Mouse (Mus musculus) midbrain, postnatal 0 days (tissue): ENCODE measurements around the gene Mtmr3. TPM values are rescaled to one million over a fixed set of nuclear protein-coding genes. Genes with fewer than 3 reads are reported as not detected.

ENCODE experiments used
- ATAC-seq: fragments of 200-750 bp; cut with Nextera tagmentation; 2 replicates; pipeline ENCODE4 v1.8.0; 2017; ENCODE audit warnings: moderate number of reproducible peaks, mild to moderate bottlenecking, moderate TSS enrichment, moderate library complexity; ENCODE audit not compliant: low FRiP score
- DNase-seq: peaks from one replicate; pipeline ENCODE4 v3.0.0-alpha.2; 2015; ENCODE audit warnings: low spot score
- H3K27ac ChIP-seq: fragments of 300-500 bp; sonication (generic); 2 replicates; pipeline ENCODE4 v1.5.1; 2014; ENCODE audit warnings: low read depth, mild to moderate bottlenecking, low read length, mixed read lengths
- H3K27me3 ChIP-seq: fragments of 300-500 bp; sonication (generic); 2 replicates; pipeline ENCODE4 v1.6.1; 2014; ENCODE audit warnings: low read length, control low read depth, mixed read lengths; ENCODE audit not compliant: insufficient read depth
- H3K36me3 ChIP-seq: fragments of 300-500 bp; sonication (generic); 2 replicates; pipeline ENCODE4 v1.6.1; 2014; ENCODE audit warnings: low read length, control low read depth, mixed read lengths; ENCODE audit not compliant: insufficient read depth
- H3K4me1 ChIP-seq: fragments of 300-500 bp; sonication (generic); 2 replicates; pipeline ENCODE4 v1.6.1; 2014; ENCODE audit warnings: mild to moderate bottlenecking, control low read depth, antibody characterized with exemption, low read length, mixed read lengths; ENCODE audit not compliant: insufficient read depth
- H3K4me2 ChIP-seq: fragments of 300-500 bp; sonication (generic); 2 replicates; pipeline ENCODE4 v1.6.1; 2014; ENCODE audit warnings: low read depth, mild to moderate bottlenecking, low read length, mixed read lengths; ENCODE audit not compliant: poor library complexity, severe bottlenecking
- H3K4me3 ChIP-seq: fragments of 300-500 bp; sonication (generic); 2 replicates; pipeline ENCODE4 v1.5.1; 2014; ENCODE audit warnings: low read depth, mild to moderate bottlenecking, low read length, moderate library complexity
- H3K9ac ChIP-seq: fragments of 300-500 bp; sonication (generic); replicated peaks from 2 replicates; pipeline ENCODE4 v1.6.1; 2014; ENCODE audit warnings: mild to moderate bottlenecking, low read length, moderate library complexity, mixed read lengths; ENCODE audit not compliant: poor library complexity, severe bottlenecking
- H3K9me3 ChIP-seq: fragments of 300-500 bp; sonication (generic); 2 replicates; pipeline ENCODE4 v1.6.1; 2016; ENCODE audit warnings: low read length, control low read depth
- CTCF ChIP-seq: IDR thresholded peaks from 2 replicates; pipeline ENCODE4 v1.5.1; 2016; ENCODE audit warnings: antibody characterized with exemption, mild to moderate bottlenecking
- WGBS: fragments of 180-500 bp; shearing (Covaris S2); extraction: QIAGEN DNeasy Blood & Tissue Kit; methylation state at CpG from one replicate; pipeline ENCODE4 v1.1.7; 2014; 5-methylcytosine and 5-hydroxymethylcytosine counted together
- polyA plus RNA-seq: library from polyadenylated mRNA; unstranded; fragments of >200 nt; fragmentation: Nextera tagmentation; extraction: Ambion mirVana; gene quantifications from 2 replicates; pipeline ENCODE4 v1.2.1, GENCODE M21; 2015
- total RNA-seq: library from RNA; depleted of rRNA; stranded (reverse); fragments of >200 nt; gene quantifications from 2 replicates; pipeline ENCODE4 v1.2.3, GENCODE M21; 2014

The Mtmr3 gene
- total and polyA plus RNA-seq, 2 experiments from 2014 or later, result 28.5 to 93.5 TPM

GRCm38 (mm10) chr11:4464616-4465015, 130.0 kb downstream of the Mtmr3 start:
- no peaks in the 10 kb centered on the region for H3K27me3 ChIP-seq
- 94% methylated on average over 4 of the region's 4 CpGs for WGBS
- H3K4me2 ChIP-seq, result no peak overlapping the region
- ATAC-seq (no peak), DNase-seq (no peak)
- no peaks in the 10 kb centered on the region for H3K4me1 ChIP-seq
- no peaks in the 10 kb centered on the region for H3K36me3 ChIP-seq
- no peak overlapping the region for H3K9ac ChIP-seq
- no peak overlapping the region for H3K27ac ChIP-seq
- no peak overlapping the region for H3K4me3 ChIP-seq
- no peak for TF ChIP-seq CTCF
- no peaks in the 10 kb centered on the region for H3K9me3 ChIP-seq

- no peaks in the 10 kb centered on the region for H3K36me3 ChIP-seq
- no peaks in the 10 kb centered on the region for H3K4me1 ChIP-seq
- no peaks in the 10 kb centered on the region for H3K9me3 ChIP-seq
- no peaks in the 10 kb centered on the region for H3K27me3 ChIP-seq
- 65% methylated on average over 1 of the region's 1 CpGs for WGBS
- no peak overlapping the region for H3K4me3 ChIP-seq
- no peak for TF ChIP-seq CTCF
- no peak overlapping the region for H3K9ac ChIP-seq
- no peak overlapping the region for H3K4me2 ChIP-seq
- no peak for DNase-seq
- ATAC-seq, result no peak
- H3K27ac ChIP-seq, result no peak overlapping the region
Measured at GRCm38 (mm10) chr11:4464186-4464585, 130.5 kb downstream of the Mtmr3 start.

DNA sequence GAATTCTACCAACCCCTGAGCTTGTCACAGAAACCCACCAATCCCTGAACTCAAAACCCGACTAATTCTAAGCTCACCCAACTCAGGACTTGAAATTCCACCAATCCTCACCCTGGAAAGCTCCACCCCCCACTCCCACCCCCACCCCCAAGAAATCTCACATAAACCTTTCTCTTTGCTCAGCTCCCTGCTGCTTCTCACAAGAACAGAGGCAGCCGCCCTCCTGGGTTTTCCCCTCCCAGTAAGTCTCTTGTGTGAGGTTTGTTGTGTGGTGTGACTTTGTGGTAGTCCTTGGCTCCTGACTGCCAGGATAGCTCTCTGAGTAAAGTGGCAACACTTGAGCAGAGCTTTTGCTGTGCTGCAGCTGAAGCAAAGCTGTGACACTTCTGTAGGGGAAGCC, 131.8 kb downstream of the Mtmr3 start:
- Histone ChIP-seq H3K36me3 (no peaks in the 10 kb centered on the region), H3K27me3 (no peaks in the 10 kb centered on the region), H3K9ac (no peak overlapping the region), H3K4me3 (no peak overlapping the region), H3K27ac (no peak overlapping the region), H3K4me2 (no peak overlapping the region), H3K9me3 (no peaks in the 10 kb centered on the region), H3K4me1 (no peaks in the 10 kb centered on the region)
- no peak for DNase-seq
- TF ChIP-seq CTCF, result no peak
- ATAC-seq, result no peak
- 40% methylated on average over 2 of the region's 2 CpGs for WGBS

DNA sequence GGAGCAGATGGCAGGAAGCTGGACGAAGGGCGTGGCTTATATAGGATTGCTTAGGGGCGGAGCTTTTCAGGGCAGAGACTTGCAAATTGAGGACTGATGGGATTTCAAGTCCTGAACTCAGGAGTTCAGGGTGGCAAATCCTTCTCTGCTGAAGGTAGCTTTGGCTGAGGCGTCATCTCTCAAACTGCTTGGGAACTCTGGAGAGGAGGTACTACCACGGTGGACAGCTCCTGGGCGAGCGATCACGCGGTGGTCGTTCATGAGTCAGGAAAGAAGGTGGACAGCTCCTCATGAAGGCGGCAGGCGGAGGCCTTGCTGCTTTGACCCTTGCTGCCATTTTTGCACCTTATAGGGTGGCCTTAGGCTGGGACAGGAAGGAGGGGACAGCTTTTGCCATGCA, 133.5 kb downstream of the Mtmr3 start:
- ATAC-seq (no peak), DNase-seq (no peak)
- no peak for TF ChIP-seq CTCF
- no peak overlapping the region for H3K4me2 ChIP-seq
- no peak overlapping the region for H3K9ac ChIP-seq
- no peak overlapping the region for H3K27ac ChIP-seq
- no peak overlapping the region for H3K4me3 ChIP-seq
- no peaks in the 10 kb centered on the region for H3K36me3 ChIP-seq
- no peaks in the 10 kb centered on the region for H3K4me1 ChIP-seq
- WGBS, result 42% methylated on average over 12 of the region's 12 CpGs
- no peaks in the 10 kb centered on the region for H3K9me3 ChIP-seq
- H3K27me3 ChIP-seq, result no peaks in the 10 kb centered on the region

GRCm38 (mm10) chr11:4460615-4461014, 134.0 kb downstream of the Mtmr3 start:
- Histone ChIP-seq H3K4me1 (no peaks in the 10 kb centered on the region), H3K36me3 (no peaks in the 10 kb centered on the region), H3K9me3 (no peaks in the 10 kb centered on the region), H3K27ac (no peak overlapping the region), H3K4me3 (no peak overlapping the region), H3K9ac (no peak overlapping the region), H3K4me2 (no peak overlapping the region), H3K27me3 (no peaks in the 10 kb centered on the region)
- DNase-seq (no peak), ATAC-seq (no peak)
- 69% methylated on average over 5 of the region's 5 CpGs for WGBS
- no peak for TF ChIP-seq CTCF

DNA sequence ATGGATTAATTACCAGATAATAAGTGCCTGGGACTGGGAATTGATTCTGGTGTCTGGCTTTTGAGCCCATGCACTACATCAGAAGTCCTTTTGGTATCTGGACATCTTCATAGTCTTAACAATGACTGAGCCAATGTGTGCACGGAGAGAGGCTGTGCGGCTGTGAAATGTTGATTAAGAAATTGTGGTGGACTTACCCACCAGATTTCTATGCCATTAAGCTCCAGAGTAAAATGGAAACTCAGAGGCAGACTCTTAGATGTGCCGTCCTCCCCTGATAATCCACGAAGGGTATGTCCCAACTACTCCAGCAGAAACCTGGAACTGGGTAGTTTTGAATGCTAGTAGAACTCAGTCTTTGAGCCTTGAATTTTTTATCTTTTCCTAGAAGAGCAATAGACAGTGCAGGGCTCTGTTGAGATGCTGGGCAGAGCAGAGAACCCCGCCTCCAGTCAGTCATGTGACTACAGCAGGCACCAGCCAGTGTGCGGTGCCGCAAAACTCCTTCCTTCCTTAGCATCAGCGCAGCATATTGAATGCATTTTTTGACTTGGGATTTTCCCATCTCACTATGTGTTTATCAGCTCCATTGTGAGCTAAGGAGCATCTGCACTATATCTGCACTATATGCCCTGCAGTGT, 139.6 kb downstream of the Mtmr3 start:
- ATAC-seq (no peak), DNase-seq (no peak)
- Histone ChIP-seq H3K4me2 (no peak overlapping the region), H3K9me3 (no peaks in the 10 kb centered on the region), H3K27ac (no peak overlapping the region), H3K4me3 (no peak overlapping the region), H3K9ac (no peak overlapping the region), H3K36me3 (no peaks in the 10 kb centered on the region), H3K27me3 (no peaks in the 10 kb centered on the region), H3K4me1 (no peaks in the 10 kb centered on the region)
- 57% methylated on average over 8 of the region's 8 CpGs for WGBS
- no peak for TF ChIP-seq CTCF
